Mouse (Mus musculus) hindlimb bud, embryonic 11.5 days (tissue): ENCODE measurements at regions not wholly inside any gene's neighbourhood (a gene's known extent, or its start where the extent isn't known, plus 50 kb on each side); places are given as distances from the start of the nearest gene placed in this dataset.

Experiments used
- DNase-seq: peaks from one replicate; pipeline ENCODE4 v3.0.0-alpha.2; 2012; ENCODE audit warnings: low read depth, low spot score; ENCODE audit errors: extremely low spot score

DNA sequence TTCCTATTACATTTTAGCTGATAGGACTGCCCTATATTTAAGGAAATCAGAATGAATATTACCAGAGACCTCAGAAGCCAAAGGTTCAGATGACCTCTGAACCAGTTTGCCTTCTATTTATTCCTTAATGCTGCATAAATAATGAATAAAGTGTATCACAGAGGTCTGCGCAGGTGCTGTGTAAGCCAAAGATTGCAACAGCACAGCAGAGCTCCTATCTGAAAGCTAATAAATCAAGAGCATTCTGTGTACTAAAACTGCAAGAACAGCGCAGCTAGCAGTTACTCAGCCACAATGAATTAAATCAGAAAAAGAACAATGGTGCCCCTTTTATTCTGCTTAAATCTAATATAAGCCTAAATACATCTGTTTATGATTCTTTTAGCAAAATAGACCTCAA, 1208.5 kb downstream of the Rapgef2 start:
- DNase-seq = no peak

DNA sequence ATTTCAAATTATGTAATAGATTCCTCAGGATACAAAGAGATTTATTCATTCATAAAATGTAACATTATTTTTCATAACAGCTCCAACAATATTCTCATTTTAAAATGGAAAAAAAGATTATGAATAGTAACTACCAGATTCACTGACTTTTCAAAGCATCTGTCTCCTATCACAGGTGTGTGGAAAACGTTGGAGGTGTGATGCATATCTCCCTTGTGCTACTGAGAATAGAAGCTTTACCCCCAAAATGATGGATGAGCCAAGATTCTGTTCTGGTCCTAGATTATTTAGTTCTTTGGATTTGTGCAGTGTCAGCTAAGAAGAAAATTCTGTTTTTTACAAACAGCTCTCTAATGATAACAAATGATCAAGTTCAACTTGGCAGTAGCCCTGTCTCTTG, 1209.0 kb downstream of the Rapgef2 start:
- no peak for DNase-seq

DNA sequence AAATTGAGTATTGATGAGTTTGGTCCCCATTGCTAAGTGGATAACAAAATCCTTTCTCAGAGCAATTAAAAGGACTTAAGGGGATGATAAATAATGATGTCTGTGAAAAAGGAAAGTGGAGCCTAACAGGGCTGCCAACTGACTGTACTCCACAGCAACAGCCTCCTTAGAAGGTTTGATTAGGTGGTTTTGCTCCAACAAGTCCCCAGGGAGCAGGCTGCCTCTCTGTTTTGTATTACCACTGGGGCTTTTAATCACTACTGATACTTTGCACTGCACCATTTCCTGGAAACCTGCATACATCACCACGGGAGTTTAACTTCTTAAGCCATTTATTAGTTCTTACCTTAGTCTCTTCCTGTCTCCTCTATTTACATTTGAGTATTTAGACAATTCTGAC, 1213.3 kb downstream of the Rapgef2 start:
- DNase-seq = peak; percentile 35

DNA sequence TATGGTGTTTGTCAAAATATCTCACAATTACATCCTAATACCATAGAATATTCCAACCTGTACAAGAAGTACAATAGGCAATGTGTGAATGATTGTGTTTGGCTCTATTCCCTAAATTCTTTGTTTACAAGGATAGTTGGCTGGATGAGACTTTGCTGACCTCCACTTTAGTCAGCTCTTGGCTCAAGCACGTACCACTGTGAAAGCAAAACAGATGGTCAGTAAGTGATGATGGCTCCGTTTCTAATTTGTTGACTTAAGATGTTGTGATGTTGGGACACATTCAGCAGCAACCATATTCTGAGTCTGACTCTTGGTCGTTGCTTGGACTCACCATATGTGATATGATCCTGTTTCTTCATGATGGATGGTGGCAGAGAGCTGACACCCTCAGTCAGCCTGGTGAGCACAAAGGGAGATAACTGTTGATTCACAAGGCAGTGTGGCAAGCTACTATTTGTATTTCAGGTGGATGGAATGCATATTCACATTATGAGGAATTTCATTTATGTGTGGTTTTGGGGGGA, 1219.1 kb downstream of the Rapgef2 start:
- DNase-seq = no peak

DNA sequence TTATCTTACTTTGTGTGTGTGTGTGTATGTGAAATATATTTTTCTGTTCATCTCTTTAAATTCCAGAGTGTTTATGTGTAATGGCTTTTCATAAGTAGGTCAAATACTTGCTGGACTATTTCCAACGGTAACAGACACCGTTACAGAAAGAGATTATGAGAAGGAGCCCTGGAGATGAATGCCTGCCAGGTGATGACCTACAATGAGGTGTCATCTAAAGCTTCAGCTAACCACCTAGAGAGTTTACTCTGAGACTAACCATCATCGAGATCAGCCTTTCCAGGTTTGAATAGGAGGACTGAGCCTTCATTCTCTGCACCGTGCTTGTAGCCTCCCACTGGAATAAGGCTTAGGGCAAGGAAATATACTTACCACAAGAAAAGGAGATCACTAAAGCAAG, 1220.0 kb downstream of the Rapgef2 start:
- DNase-seq = no peak

DNA sequence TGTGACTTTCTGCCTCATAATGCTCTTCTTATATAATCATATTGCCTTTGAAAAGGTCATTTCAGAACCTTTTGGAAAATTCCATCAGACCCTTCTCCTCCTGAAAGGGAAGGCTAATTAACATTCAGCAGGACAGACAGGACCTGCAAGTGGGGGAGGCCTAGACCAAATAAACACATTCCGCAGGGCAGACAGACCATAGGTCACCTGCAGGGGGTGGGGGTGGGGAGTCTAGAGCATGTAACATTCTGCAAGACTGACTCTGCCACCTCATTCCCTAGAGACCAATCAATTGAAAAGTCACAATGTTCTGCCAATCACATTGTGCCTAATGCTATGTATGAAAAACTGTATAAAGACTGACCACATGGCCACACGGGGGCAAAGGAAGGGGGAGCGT, 1223.8 kb downstream of the Rapgef2 start:
- no peak for DNase-seq

DNA sequence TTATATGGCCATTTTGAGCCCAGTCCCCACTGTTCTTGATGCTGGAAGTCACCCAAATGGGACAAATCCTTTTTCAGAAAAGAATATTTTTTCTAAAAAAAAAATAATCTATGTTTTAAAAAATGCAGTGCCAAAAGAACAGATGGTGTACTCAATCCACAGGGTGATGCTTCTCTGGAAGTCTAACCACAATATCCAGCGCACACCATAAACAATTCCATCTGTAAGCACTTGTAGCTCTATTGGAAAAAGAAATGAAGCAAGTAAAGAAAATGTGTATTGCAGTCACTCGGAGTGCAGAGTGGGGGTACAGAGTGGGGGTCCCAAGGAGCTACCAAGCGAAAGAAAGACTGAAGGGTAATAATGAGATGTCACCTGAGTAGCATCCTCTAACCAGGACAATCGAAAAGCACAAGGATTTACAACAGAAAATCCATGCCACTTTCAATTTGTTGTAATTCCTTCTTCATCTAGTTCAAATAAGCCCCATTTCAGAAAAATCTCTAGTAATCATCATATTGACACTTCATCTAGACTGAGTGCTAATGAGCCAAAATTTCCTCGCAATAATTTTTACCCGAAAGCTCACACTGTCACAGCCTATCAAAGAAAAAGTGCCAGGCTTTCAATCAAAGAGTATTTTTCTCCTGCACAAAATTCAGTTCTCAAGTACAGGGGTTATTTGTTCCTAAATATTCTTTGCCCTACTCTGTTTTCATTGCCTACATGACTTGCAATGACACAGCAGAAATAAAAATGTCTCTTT, 1226.3 kb downstream of the Rapgef2 start:
- DNase-seq = no peak
